Mouse (Mus musculus) kidney, adult 18-20 months (tissue): ENCODE results near the gene Hbs1l.
A peak's percentile ranks its signal among the peaks of the same experiment; 100 is the strongest.
"Not testable (repeated sequence)": the region's sequence is repeated elsewhere in the genome, so short reads cannot be mapped to it uniquely, and the experiment has no call there.

ENCODE experiments used
- DNase-seq: peaks from one replicate; pipeline ENCODE4 v3.0.0; 2021

Gene Hbs1l

GRCm38 (mm10) chr10:21365897-21366296 lies 70.1 kb downstream of the Hbs1l start:
- no peak for DNase-seq

- DNase-seq: no peak
Observed at GRCm38 (mm10) chr10:21366471-21366870, 70.7 kb downstream of the Hbs1l start.

GRCm38 (mm10) chr10:21367481-21367880 lies 71.7 kb downstream of the Hbs1l start:
- DNase-seq: no peak

- no peak for DNase-seq
Observed at GRCm38 (mm10) chr10:21369586-21369985, 73.8 kb downstream of the Hbs1l start.

GRCm38 (mm10) chr10:21372271-21372670 lies 76.5 kb downstream of the Hbs1l start:
- DNase-seq: no peak

- DNase-seq: peak; percentile 63
Observed at GRCm38 (mm10) chr10:21376682-21377473, 81.1 kb downstream of the Hbs1l start, which contains the start of gene Aldh8a1. TSS of gene Aldh8a1 (plus strand) at chr10:21377291.

- peak; percentile 71 for DNase-seq
Observed at GRCm38 (mm10) chr10:21378196-21378944, 82.6 kb downstream of the Hbs1l start.

GRCm38 (mm10) chr10:21382914-21383313 lies 87.1 kb downstream of the Hbs1l start:
- DNase-seq: no peak

GRCm38 (mm10) chr10:21385111-21385663 lies 89.4 kb downstream of the Hbs1l start:
- no peak for DNase-seq

- DNase-seq: no peak
Observed at GRCm38 (mm10) chr10:21389075-21389474, 93.3 kb downstream of the Hbs1l start.

- DNase-seq: no peak
Observed at GRCm38 (mm10) chr10:21390440-21390839, 94.7 kb downstream of the Hbs1l start.

- no peak for DNase-seq
Observed at GRCm38 (mm10) chr10:21391286-21391685, 95.5 kb downstream of the Hbs1l start.

- DNase-seq: no peak
Observed at GRCm38 (mm10) chr10:21393390-21393789, 97.6 kb downstream of the Hbs1l start.

GRCm38 (mm10) chr10:21395426-21396139 lies 99.8 kb downstream of the Hbs1l start:
- DNase-seq: no peak

- DNase-seq: not testable (repeated sequence)
Observed at GRCm38 (mm10) chr10:21398873-21399425, 103.2 kb downstream of the Hbs1l start.

- DNase-seq: no peak
Observed at GRCm38 (mm10) chr10:21399622-21400021, 103.8 kb downstream of the Hbs1l start.

GRCm38 (mm10) chr10:21400031-21400430 lies 104.3 kb downstream of the Hbs1l start:
- DNase-seq: no peak

- no peak for DNase-seq
Observed at GRCm38 (mm10) chr10:21400453-21400852, 104.7 kb downstream of the Hbs1l start.

GRCm38 (mm10) chr10:21401259-21401658 lies 105.5 kb downstream of the Hbs1l start:
- no peak for DNase-seq

- DNase-seq: no peak
Observed at GRCm38 (mm10) chr10:21404822-21405221, 109.0 kb downstream of the Hbs1l start.

GRCm38 (mm10) chr10:21405707-21406534 lies 110.1 kb downstream of the Hbs1l start:
- no peak for DNase-seq

GRCm38 (mm10) chr10:21410711-21411110 lies 114.9 kb downstream of the Hbs1l start:
- DNase-seq: no peak
